Mouse (Mus musculus): ENCODE measurements around the gene Adcy1. TPM values are rescaled to one million over a fixed set of nuclear protein-coding genes. Genes with fewer than 3 reads are reported as not detected.

Adcy1 gene
- polyA plus RNA-seq, 1 experiment from 2014 or later = 2.0 TPM

DNA sequence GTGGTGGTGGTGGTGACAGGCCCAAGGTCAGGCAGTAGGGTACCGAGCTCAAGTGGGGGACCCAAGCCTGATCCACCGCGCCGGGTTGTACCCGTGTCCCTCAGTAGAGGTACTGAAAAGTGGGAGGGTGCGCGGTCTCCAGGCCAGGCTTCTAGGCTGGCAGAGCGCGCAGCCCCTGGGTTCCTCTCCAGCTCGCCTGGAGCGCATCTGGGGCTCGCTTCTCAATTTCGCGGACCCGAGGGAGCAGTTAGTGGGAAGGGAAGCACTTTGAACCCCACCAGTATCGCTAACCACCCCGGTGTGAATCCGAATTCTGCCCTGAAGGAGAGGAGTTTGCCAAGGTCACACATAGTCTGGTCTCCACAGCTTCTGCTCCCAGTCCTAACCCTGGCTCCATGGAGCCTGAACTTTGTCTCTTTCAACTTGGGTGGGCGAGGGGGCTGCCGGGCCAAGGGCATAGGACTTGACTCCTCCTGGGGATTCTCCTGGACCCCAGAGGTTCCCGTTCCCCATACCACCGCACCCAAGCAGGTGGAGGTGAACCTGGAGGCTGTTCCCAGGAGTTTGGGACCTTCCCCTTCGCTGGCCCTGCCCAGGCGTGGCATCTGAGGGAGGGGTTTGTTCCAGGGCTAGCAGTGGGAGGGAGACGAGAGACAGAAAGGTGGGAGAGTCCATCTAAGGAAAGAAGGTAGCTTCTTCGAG, 1.3 kb downstream of the Adcy1 start:
- peaks cover 26% of the 10 kb centered on the region for H3K27me3 ChIP-seq (ENCODE audit: control insufficient read depth, insufficient read depth, low read length)
- no peak for ATAC-seq (ENCODE audit: insufficient read depth, low FRiP score, low TSS enrichment)

DNA sequence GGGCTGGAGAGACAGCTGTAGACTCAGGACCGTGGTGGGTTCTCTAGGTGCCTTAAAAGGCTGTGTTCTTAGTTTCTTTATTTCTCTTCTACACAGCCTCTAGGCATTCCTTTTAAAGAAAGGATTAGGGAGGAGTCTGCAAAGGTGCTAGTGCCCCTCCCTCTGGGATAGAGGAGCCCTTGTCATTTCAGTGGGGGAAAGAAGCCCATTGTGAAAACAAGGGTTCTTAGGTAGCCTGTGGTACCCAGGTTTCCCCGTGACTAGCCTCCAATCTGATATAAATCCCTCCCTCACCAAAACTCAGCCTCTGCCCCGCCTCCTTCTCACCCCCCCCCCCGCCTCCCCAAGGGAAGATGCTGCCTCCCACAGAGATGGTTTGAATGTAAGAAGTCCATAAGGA, 2.1 kb downstream of the Adcy1 start:
- Histone ChIP-seq H3K27ac (ENCODE audit: low read depth, low read length) (no peak overlapping the region), H3K4me1 (ENCODE audit: control insufficient read depth, insufficient read depth, low read length) (peaks cover 9% of the 10 kb centered on the region; the same call in 1 of the 2 replicates), H3K4me3 (ENCODE audit: low read depth, low read length) (no peak overlapping the region), H3K9ac (ENCODE audit: low read length) (no peak overlapping the region), H3K9me3 (ENCODE audit: control insufficient read depth, low read length) (no peaks in the 10 kb centered on the region), H3K27me3 (ENCODE audit: control insufficient read depth, insufficient read depth, low read length) (peaks cover 26% of the 10 kb centered on the region), H3K4me2 (ENCODE audit: low read depth) (0 out of 2 replicates have a peak overlapping the region, but pooled peaks have one; percentile 92), H3K36me3 (ENCODE audit: control insufficient read depth, insufficient read depth, low read length) (no peaks in the 10 kb centered on the region)
- DNase-seq (ENCODE audit: low spot score) (no peak), ATAC-seq (ENCODE audit: insufficient read depth, low FRiP score, low TSS enrichment) (no peak)
- WGBS = 0% methylated on average over 4 of the region's 4 CpGs

More for the DNA sequence above, 1.3 kb downstream of the Adcy1 start:
- Histone ChIP-seq H3K27ac (ENCODE audit: low read depth, low read length) (no peak overlapping the region), H3K4me1 (ENCODE audit: control insufficient read depth, insufficient read depth, low read length) (peaks cover 9% of the 10 kb centered on the region; the same call in 1 of the 2 replicates), H3K9ac (ENCODE audit: low read length) (no peak overlapping the region), H3K36me3 (ENCODE audit: control insufficient read depth, insufficient read depth, low read length) (no peaks in the 10 kb centered on the region), H3K9me3 (ENCODE audit: control insufficient read depth, low read length) (no peaks in the 10 kb centered on the region), H3K4me3 (ENCODE audit: low read depth, low read length) (peak overlapping the region; percentile 56), H3K4me2 (ENCODE audit: low read depth) (peak overlapping the region; percentile 92)
- WGBS = 3% methylated on average over 25 of the region's 26 CpGs
- no peak for DNase-seq (ENCODE audit: low spot score)

DNA sequence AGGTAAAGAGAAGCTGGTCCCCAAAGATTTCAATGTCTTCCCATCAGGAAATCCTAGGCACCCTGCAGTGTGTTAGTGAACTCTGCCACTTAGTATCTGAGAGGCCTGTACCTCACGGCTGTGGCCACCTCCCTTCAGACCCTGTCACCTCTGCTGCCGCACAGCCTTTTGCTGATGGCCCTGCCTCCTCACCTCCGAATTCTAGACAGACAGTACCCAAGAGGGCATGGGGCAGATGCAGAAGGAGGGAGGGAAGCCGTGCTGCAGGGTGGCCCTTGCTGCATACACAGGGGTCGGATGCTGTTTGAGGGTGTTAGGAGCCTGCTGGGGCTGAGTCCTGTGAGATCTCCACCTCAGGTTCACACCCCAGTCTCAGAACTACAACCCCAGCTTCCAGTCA, 2.6 kb downstream of the Adcy1 start:
- WGBS = 35% methylated on average over 5 of the region's 5 CpGs
- peaks cover 26% of the 10 kb centered on the region for H3K27me3 ChIP-seq (ENCODE audit: control insufficient read depth, insufficient read depth, low read length)
- no peak overlapping the region for H3K9ac ChIP-seq (ENCODE audit: low read length)
- DNase-seq (ENCODE audit: low spot score) = no peak
- no peak overlapping the region for H3K4me3 ChIP-seq (ENCODE audit: low read depth, low read length)
- peaks cover 9% of the 10 kb centered on the region; the same call in 1 of the 2 replicates for H3K4me1 ChIP-seq (ENCODE audit: control insufficient read depth, insufficient read depth, low read length)
- H3K36me3 ChIP-seq (ENCODE audit: control insufficient read depth, insufficient read depth, low read length) = no peaks in the 10 kb centered on the region
- H3K4me2 ChIP-seq (ENCODE audit: low read depth) = no peak overlapping the region
- H3K9me3 ChIP-seq (ENCODE audit: control insufficient read depth, low read length) = no peaks in the 10 kb centered on the region
- ATAC-seq (ENCODE audit: insufficient read depth, low FRiP score, low TSS enrichment) = no peak
- no peak overlapping the region for H3K27ac ChIP-seq (ENCODE audit: low read depth, low read length)

DNA sequence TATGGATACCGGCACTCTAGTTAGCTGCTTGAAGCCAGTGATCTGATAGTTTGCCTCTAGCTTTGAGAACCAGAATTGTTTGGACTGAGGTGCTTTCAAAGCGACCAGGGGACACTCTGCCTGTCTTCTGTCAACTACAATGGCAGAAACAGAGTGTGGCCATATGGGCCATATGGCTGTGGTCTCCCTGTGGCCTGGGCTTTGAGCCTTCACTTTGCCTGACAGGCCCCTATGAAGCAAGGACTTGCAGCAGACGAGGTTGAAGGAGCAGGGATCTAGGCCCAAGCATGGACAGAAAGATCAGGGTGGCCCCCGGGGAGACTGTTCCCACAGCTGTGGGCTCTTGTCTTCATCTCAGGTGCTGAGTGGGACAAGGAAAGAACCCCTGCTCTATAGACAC, 4.0 kb downstream of the Adcy1 start:
- Histone ChIP-seq H3K36me3 (ENCODE audit: control insufficient read depth, insufficient read depth, low read length) (no peaks in the 10 kb centered on the region), H3K4me2 (ENCODE audit: low read depth) (no peak overlapping the region), H3K4me1 (ENCODE audit: control insufficient read depth, insufficient read depth, low read length) (peaks cover 9% of the 10 kb centered on the region; the same call in 1 of the 2 replicates), H3K9me3 (ENCODE audit: control insufficient read depth, low read length) (no peaks in the 10 kb centered on the region), H3K27ac (ENCODE audit: low read depth, low read length) (no peak overlapping the region), H3K9ac (ENCODE audit: low read length) (no peak overlapping the region), H3K4me3 (ENCODE audit: low read depth, low read length) (no peak overlapping the region), H3K27me3 (ENCODE audit: control insufficient read depth, insufficient read depth, low read length) (peaks cover 26% of the 10 kb centered on the region)
- no peak for DNase-seq (ENCODE audit: low spot score)
- WGBS = 73% methylated on average over 4 of the region's 4 CpGs
- no peak for ATAC-seq (ENCODE audit: insufficient read depth, low FRiP score, low TSS enrichment)

DNA sequence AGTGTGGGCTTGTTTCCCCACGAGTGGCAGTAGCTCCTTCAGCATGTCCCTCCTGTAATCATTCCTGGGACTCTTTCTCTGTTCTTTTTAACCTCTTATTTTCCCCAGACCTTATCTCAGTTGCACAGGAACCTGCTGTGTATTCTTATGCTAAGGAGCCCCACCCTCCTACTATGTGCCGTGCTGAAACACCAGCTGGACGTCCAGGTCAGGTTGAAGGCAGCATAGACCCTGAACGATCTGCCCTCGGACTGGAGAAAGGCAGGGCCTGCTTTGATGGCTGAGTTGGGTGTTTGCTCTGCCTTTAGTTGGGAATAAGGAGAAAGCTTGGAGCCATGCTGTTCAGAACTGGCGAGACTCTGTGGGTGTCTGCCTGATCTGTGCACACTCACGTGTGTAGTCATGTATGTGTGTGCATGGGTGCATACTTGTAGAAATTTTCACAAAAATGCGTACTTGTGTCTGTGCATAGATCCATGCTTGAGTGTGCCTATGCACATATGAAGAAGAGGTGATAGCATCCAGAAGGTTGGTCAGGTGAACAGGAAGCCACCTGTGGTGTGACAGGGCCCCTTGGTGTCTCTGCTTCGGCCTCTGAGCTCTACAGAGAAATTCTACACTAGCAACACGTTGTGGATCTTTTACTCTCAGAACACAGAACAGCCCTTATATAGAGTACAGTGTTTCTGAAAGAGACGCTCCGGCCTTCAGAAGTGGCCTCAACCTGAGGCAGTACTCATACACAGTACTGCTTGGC, 5.4 kb downstream of the Adcy1 start:
- ATAC-seq (ENCODE audit: insufficient read depth, low FRiP score, low TSS enrichment) (no peak), DNase-seq (ENCODE audit: low spot score) (no peak)
- no peaks in the 10 kb centered on the region for H3K9me3 ChIP-seq (ENCODE audit: control insufficient read depth, low read length)
- peaks cover 19% of the 10 kb centered on the region for H3K27me3 ChIP-seq (ENCODE audit: control insufficient read depth, insufficient read depth, low read length)
- H3K4me1 ChIP-seq (ENCODE audit: control insufficient read depth, insufficient read depth, low read length) = peaks cover 9% of the 10 kb centered on the region; the same call in 1 of the 2 replicates
- no peaks in the 10 kb centered on the region for H3K36me3 ChIP-seq (ENCODE audit: control insufficient read depth, insufficient read depth, low read length)
- 80% methylated on average over 12 of the region's 12 CpGs for WGBS
- H3K27ac ChIP-seq (ENCODE audit: low read depth, low read length) = no peak overlapping the region
- no peak overlapping the region for H3K9ac ChIP-seq (ENCODE audit: low read length)
- H3K4me3 ChIP-seq (ENCODE audit: low read depth, low read length) = no peak overlapping the region
- H3K4me2 ChIP-seq (ENCODE audit: low read depth) = no peak overlapping the region

DNA sequence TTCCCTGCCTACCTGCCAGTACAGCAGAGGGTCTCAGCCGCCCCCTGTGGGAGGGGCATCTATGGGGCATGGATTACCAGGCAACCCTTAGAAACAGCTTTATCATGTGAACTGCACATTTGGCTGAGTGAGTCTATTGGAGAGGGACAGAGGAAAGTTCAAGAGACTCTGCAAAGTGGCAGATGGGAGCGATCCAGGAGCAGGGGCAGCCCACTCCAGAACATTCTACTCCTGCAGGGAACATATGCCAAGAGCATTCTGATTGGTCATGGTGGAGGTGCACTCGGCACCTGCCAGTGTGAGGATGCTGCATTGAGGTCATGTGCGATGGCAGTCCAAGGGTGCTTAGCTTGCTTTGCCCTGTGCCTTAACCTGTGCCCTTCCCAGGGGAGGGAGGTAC, 6.5 kb downstream of the Adcy1 start:
- Histone ChIP-seq H3K27me3 (ENCODE audit: control insufficient read depth, insufficient read depth, low read length) (peaks cover 8% of the 10 kb centered on the region), H3K4me2 (ENCODE audit: low read depth) (no peak overlapping the region), H3K4me3 (ENCODE audit: low read depth, low read length) (no peak overlapping the region), H3K27ac (ENCODE audit: low read depth, low read length) (no peak overlapping the region), H3K9me3 (ENCODE audit: control insufficient read depth, low read length) (no peaks in the 10 kb centered on the region), H3K36me3 (ENCODE audit: control insufficient read depth, insufficient read depth, low read length) (no peaks in the 10 kb centered on the region), H3K9ac (ENCODE audit: low read length) (no peak overlapping the region), H3K4me1 (ENCODE audit: control insufficient read depth, insufficient read depth, low read length) (peaks cover 4% of the 10 kb centered on the region; the same call in 1 of the 2 replicates)
- DNase-seq (ENCODE audit: low spot score) (no peak), ATAC-seq (ENCODE audit: insufficient read depth, low FRiP score, low TSS enrichment) (no peak)
- whole genome bisulfite sequencing = 88% methylated on average over 4 of the region's 4 CpGs

DNA sequence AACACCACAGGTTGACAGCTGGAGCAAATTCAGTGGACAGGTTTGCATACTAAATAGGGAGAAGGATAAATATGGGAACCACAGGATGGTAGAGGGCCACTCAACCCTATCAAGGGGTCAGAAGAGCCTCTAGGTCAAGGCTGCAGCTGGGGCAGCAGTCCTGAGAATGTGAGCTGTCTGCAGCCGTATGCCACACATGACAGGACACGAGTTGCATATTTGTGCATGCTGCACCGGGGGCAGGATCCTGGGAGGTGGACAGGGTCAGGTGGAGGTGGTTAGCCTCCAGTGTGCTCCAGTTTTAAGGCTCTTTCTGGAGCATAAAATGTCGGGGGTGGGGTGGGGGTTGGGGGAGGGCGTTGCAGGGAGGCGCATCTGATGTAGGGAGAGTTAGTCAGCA, 8.3 kb downstream of the Adcy1 start:
- no peak overlapping the region for H3K9ac ChIP-seq (ENCODE audit: low read length)
- H3K9me3 ChIP-seq (ENCODE audit: control insufficient read depth, low read length) = no peaks in the 10 kb centered on the region
- WGBS = 84% methylated on average over 6 of the region's 6 CpGs
- no peak overlapping the region for H3K4me2 ChIP-seq (ENCODE audit: low read depth)
- no peak overlapping the region for H3K27ac ChIP-seq (ENCODE audit: low read depth, low read length)
- H3K4me1 ChIP-seq (ENCODE audit: control insufficient read depth, insufficient read depth, low read length) = no peaks in the 10 kb centered on the region
- DNase-seq (ENCODE audit: low spot score) = no peak
- ATAC-seq (ENCODE audit: insufficient read depth, low FRiP score, low TSS enrichment) = no peak
- no peaks in the 10 kb centered on the region for H3K36me3 ChIP-seq (ENCODE audit: control insufficient read depth, insufficient read depth, low read length)
- no peak overlapping the region for H3K4me3 ChIP-seq (ENCODE audit: low read depth, low read length)
- H3K27me3 ChIP-seq (ENCODE audit: control insufficient read depth, insufficient read depth, low read length) = no peaks in the 10 kb centered on the region

DNA sequence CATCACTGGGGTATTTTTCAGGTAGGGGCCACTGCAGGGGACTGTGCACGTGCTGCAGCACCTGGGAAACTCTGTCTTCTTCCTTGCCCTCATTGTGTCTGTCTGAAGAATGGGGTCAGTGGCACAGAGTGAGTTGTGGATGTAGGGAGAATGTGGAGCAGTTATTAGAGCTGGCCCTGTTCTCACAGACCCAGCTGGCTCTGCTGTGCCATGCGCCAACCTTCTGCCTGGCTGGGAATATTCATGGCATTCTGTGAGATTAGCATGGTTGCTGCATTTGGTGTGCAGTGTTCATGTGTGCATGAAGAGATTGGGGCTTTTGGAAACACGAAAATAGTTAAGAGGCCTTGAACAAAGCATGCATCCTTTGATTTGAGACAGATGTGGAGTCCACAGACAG, 10.3 kb downstream of the Adcy1 start:
- DNase-seq (ENCODE audit: low spot score) (no peak), ATAC-seq (ENCODE audit: insufficient read depth, low FRiP score, low TSS enrichment) (no peak)
- H3K4me3 ChIP-seq (ENCODE audit: low read depth, low read length) = no peak overlapping the region
- H3K36me3 ChIP-seq (ENCODE audit: control insufficient read depth, insufficient read depth, low read length) = no peaks in the 10 kb centered on the region
- H3K9me3 ChIP-seq (ENCODE audit: control insufficient read depth, low read length) = no peaks in the 10 kb centered on the region
- H3K27me3 ChIP-seq (ENCODE audit: control insufficient read depth, insufficient read depth, low read length) = no peaks in the 10 kb centered on the region
- WGBS = 86% methylated on average over 3 of the region's 3 CpGs
- H3K4me1 ChIP-seq (ENCODE audit: control insufficient read depth, insufficient read depth, low read length) = no peaks in the 10 kb centered on the region
- H3K9ac ChIP-seq (ENCODE audit: low read length) = no peak overlapping the region
- H3K27ac ChIP-seq (ENCODE audit: low read depth, low read length) = no peak overlapping the region
- H3K4me2 ChIP-seq (ENCODE audit: low read depth) = no peak overlapping the region

DNA sequence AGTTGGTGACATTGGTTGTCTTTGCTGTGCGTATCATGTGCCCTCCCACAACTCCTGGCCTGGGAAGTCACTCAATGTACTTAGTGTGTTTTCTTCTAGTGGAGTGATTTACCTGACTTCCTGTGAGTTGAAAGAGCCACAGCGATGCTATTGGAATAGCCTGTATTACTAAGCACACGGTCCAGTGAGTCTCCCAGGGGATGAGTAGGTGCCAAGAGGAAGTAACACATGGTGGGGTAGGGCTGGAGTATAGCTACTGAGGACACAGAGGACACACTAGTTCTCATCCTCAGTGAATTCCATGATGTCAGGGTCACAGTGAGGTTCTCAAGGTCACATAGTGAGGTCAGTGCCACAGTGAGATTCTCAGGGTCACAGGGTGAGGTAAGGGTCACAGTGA, 13.2 kb downstream of the Adcy1 start:
- Histone ChIP-seq H3K27ac (ENCODE audit: low read depth, low read length) (no peak overlapping the region), H3K4me3 (ENCODE audit: low read depth, low read length) (no peak overlapping the region), H3K9me3 (ENCODE audit: control insufficient read depth, low read length) (no peaks in the 10 kb centered on the region), H3K4me1 (ENCODE audit: control insufficient read depth, insufficient read depth, low read length) (no peaks in the 10 kb centered on the region), H3K4me2 (ENCODE audit: low read depth) (no peak overlapping the region), H3K27me3 (ENCODE audit: control insufficient read depth, insufficient read depth, low read length) (no peaks in the 10 kb centered on the region), H3K9ac (ENCODE audit: low read length) (no peak overlapping the region), H3K36me3 (ENCODE audit: control insufficient read depth, insufficient read depth, low read length) (no peaks in the 10 kb centered on the region)
- ATAC-seq (ENCODE audit: insufficient read depth, low FRiP score, low TSS enrichment) = no peak
- no peak for DNase-seq (ENCODE audit: low spot score)
- 85% methylated on average over 3 of the region's 3 CpGs for WGBS

Data from neural tube, embryonic 11.5 days (tissue).